Mouse (Mus musculus): ENCODE measurements around the gene Susd2. TPM values are rescaled to one million over a fixed set of nuclear protein-coding genes. Genes with fewer than 3 reads are reported as not detected.

Susd2 gene
- total RNA-seq, 2 experiments from 2014 or later: 7.3 to 9.0 TPM

- no peak for DNase-seq
Observed at GRCm38 (mm10) chr10:75620818-75621217, 23.0 kb downstream of the Susd2 start.

GRCm38 (mm10) chr10:75616044-75616443 is 27.8 kb downstream of the Susd2 start:
- DNase-seq: no peak

DNA sequence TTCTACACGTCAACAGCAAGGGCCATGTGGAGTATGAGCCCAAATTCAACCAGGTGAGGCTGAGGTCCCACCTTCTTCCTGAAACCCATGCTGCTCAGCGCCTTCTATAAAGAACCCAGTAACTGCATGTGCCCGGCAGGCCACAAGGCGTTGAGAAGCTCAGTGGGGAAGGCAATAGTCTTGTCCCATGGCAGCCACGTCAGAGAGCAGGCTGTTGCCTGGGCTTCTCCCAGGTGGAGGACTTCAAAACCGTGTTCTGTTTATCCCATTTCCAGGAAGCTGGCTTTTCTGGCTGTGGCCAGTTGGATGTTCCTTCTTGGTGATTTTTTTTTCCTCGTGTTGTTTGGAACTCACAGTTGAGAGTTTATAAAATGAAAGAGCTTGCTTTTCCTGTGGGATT is 33.3 kb downstream of the Susd2 start:
- no peak for DNase-seq

DNA sequence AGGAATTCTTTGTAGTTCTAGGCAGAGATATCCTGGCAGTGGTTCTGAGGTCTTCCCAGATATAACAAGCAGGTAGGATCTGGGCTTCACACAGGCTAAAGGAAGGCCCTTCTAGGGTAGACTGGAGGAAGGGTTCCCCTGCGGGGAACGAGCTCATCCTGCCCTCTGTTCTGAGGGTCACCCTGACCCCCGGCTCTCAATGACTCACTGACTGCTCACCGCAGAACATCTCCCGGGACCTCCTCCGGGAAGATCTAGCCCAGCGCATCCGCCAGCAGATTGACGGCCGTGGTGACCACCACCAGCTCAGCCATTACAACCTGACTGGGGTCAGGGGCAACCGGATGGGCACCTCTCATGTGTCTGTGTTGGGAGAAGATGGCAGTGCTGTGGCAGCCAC is 34.8 kb downstream of the Susd2 start:
- no peak for DNase-seq

GRCm38 (mm10) chr10:75607253-75607652 is 36.6 kb downstream of the Susd2 start:
- no peak for DNase-seq

DNA sequence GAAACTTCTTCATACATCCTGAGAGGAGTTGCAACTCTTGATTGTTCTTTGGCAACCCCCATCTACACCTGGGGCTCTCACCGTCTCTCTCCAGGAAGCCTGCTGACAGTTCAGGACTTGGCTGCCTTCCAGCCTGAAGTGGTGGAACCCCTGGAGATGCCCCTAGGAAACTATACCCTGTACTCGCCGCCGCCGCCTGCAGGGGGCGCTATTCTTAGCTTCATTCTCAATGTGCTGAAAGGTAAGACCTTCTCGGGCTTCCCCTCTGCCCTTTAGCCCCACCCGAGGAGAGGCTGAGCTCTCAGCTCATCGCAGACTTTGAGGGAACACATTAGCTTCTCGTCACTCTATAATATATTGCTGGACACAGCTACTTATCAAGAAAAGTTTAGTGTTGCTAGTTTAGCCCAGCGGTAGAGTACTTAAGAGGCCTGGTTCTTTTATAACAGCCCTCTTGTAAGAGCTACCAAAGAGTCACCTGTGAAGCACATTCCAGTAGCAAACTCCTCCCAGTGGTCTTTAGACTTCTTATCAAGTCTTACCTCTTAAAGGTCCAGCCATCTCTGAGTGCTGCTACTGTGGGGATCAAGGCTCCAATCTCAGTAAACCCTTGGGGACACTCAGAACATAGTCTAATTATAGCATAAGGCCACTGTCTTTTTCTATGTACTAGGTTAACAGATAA is 38.5 kb downstream of the Susd2 start:
- DNase-seq: no peak

GRCm38 (mm10) chr10:75600189-75600730 is 43.5 kb downstream of the Susd2 start:
- DNase-seq: no peak

GRCm38 (mm10) chr10:75595981-75596380 is 47.8 kb downstream of the Susd2 start:
- peak; percentile 68 for DNase-seq

GRCm38 (mm10) chr10:75592585-75592984 is 51.2 kb downstream of the Susd2 start:
- no peak for DNase-seq

DNA sequence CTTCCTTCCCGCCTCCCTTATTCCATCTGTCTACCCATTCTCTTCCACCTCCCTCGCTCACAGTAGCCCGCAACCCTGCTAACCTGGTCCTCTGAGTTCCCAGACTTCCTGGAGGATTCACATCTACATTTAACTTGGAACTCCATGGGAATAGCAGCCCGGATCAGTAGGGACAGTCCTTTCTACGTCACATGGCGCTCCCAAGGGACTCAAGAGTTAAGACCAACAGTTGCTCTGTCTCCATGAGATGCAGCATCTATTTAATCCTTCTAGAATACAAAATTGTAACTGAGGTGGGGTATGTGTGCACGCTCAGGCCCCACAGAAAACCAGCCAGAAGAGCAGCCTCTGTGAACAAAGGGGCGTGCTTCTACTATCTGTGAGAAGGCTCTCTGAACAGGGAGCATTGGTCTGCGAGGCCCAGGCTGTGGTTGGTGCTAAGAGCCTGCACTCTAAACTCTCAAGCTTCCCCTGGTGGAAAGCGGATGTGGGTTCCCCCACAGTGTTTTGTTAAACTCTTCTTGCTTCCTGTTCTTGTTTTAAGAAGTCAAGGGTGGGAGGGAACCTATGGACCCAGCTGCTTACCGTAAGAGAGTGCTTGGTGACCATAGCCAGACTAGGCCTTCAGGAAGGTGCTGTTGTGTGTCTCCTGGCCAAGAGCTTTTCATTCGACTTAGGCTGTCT is 52.5 kb downstream of the Susd2 start:
- DNase-seq: no peak

DNA sequence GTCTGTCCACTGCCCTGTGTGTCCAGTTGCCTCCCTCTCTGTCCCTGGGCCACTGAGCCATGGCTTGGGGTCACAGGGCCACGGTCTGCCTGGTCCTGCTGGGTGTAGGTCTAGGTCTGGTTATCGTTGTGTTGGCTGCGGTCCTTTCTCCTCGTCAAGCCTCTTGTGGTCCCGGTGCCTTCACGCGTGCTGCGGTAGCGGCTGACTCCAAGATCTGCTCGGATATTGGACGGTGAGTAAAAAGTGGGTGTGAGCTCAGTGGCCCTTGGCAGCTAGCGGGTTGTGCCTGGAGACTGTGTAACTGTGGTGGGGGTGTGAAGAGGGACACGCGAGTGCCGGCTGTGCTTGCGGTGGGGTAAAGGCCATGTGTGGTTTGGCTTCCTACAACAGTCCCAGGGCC is 54.2 kb downstream of the Susd2 start:
- peak; percentile 42 for DNase-seq

- peak; percentile 59 for DNase-seq
Observed at GRCm38 (mm10) chr10:75589129-75589528, 54.7 kb downstream of the Susd2 start, which contains the start of gene Ggt5. Gene Ggt5, plus strand, starts transcription at chr10:75589340.

- DNase-seq: no peak
Observed at GRCm38 (mm10) chr10:75588336-75588735, 55.5 kb downstream of the Susd2 start.

GRCm38 (mm10) chr10:75587781-75588180 is 56.0 kb downstream of the Susd2 start:
- no peak for DNase-seq

Other genes starting within 250 kb of the Susd2 start
- 10 to 100 TPM; 22.7 to 57.8 TPM for gene Upb1, start 242.9 kb downstream of the Susd2 start, total RNA-seq (2021)
- gene Snrpd3, start 126.5 kb downstream of the Susd2 start, total RNA-seq (2021): 10 to 100 TPM; 96.8 to 100.0 TPM
- 10 to 100 TPM; 51.3 to 57.3 TPM for gene Gucd1, start 126.0 kb downstream of the Susd2 start, total RNA-seq (2021)
- 1 to 10 TPM; 1.1 to 3.9 TPM for gene Lrrc75b, start 83.7 kb downstream of the Susd2 start, total RNA-seq (2021)
- under 1 TPM; 0.48 to 0.88 TPM for gene Ggt1, start 82.4 kb downstream of the Susd2 start, total RNA-seq (2021)
- gene Ggt5, start 54.7 kb downstream of the Susd2 start, total RNA-seq (2021): 1 to 10 TPM; 7.3 to 8.3 TPM
- gene Cabin1, start 120.3 kb upstream of the Susd2 start, total RNA-seq (2021): 10 to 100 TPM; 27.1 to 39.2 TPM
- 100 to 1,000 TPM; 173 to 204 TPM for gene Ddt, start 129.4 kb upstream of the Susd2 start, total RNA-seq (2021)
- gene Gm20441, start 136.9 kb upstream of the Susd2 start, total RNA-seq (2021): not detected
- gene Gstt3, start 137.4 kb upstream of the Susd2 start, total RNA-seq (2021): 10 to 100 TPM; 18.7 to 21.5 TPM
- 10 to 100 TPM; 60.2 to 60.4 TPM for gene Gstt1, start 154.6 kb upstream of the Susd2 start, total RNA-seq (2021)
- 1 to 10 TPM in 1 of 2 experiments, under 1 TPM in 1; 0.36 to 1.0 TPM for gene Gstt4, start 178.5 kb upstream of the Susd2 start, total RNA-seq (2021)
- gene Gstt2, start 193.4 kb upstream of the Susd2 start, total RNA-seq (2021): 10 to 100 TPM; 38.2 to 45.8 TPM
- gene Mif, start 216.2 kb upstream of the Susd2 start, total RNA-seq (2021): 100 to 1,000 TPM; 267 to 281 TPM
- gene Derl3, start 249.4 kb upstream of the Susd2 start, total RNA-seq (2021): 1 to 10 TPM in 1 of 2 experiments, under 1 TPM in 1; 0.91 to 1.3 TPM